Mouse (Mus musculus): ENCODE measurements around the gene 2410141K09Rik.
"Not testable (repeated sequence)": the region's sequence is repeated elsewhere in the genome, so short reads cannot be mapped to it uniquely, and the experiment has no call there.

2410141K09Rik gene

DNA sequence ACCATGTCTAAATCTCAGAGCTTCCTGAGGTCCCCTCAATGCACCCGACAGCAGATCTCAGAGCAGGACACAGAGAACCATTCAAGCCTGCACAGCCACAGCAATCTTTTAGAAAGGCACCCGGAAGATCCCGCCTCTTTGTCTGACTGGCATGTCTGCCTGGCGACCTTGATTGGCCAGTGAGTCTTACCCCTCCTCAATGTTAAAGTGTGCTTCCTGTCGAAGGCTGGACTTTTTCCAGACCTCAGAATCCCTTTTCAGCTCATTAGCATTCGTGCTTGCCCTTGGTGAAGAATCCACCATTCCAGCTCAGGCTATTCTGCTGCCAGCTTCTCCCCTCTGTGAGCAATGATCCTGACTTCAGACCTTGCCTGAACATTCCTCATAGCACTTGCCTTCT lies at the start of gene 2410141K09Rik:
TSS of gene 2410141K09Rik (minus strand) at position 101 of the 400 bp plus-strand sequence.
- DNase-seq (ENCODE audit: low read depth, low spot score): not testable (repeated sequence)

DNA sequence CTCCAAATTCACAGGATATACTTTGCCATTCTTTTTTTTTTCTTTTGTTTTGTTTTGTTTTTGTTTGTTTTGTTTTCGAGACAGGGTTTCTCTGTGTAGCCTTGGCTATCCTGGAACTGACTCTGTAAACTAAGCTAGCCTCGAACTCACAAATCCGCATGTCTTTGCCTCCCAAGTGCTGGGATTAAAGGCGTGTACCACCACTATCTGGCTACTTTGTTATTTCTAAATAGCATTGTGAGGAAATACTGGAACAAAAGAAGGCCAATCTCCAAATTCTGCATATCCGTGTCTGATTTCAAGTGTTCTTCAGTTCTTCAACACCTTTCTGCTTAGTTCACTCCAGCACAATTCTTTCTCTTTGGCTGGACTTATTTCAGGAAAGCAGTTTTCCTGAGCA lies 14.1 kb downstream of the 2410141K09Rik start:
- not testable (repeated sequence) for DNase-seq (ENCODE audit: low read depth, low spot score)

DNA sequence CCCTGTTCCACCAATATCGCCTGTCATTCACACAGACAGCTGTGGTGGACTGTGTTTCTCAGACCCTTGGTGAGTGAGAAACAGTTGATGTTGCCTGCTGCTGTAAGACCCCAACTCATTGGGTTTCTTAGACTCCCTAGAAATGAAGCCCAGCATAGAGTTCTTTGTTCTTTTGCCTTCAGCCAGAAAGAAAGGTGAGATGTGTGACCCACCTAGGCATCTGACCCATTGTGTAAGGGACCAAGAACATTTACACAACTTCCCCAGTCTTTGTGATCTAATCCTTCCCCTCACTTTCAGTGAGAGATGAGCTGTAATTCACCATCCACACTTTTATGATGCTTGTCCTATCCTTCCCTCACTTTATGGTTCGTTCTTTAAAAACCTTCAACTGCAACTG lies 26.0 kb downstream of the 2410141K09Rik start:
- DNase-seq (ENCODE audit: low read depth, low spot score): not testable (repeated sequence)
